Mouse (Mus musculus) MEL (cell line): Measurements from ENCODE around the gene 4833439L19Rik.

Experiments
- CHD2 ChIP-seq: IDR thresholded peaks from 2 replicates; pipeline ENCODE4 v1.6.1; 2011; ENCODE audit warnings: low read length, improper control_type of control experiment
- ETS1 ChIP-seq: IDR thresholded peaks from 2 replicates; pipeline ENCODE4 v1.6.1; 2012; ENCODE audit warnings: low read depth, mild to moderate bottlenecking, inconsistent platforms, low read length, improper control_type of control experiment, moderate library complexity
- POLR2A ChIP-seq, 2 experiments: IDR thresholded peaks; 2 replicates each; pipeline ENCODE4 v1.6.1; 2011 to 2012; ENCODE audit warnings: low read length in 2 of 2, mild to moderate bottlenecking in 2 of 2, control low read depth in 1 of 2, improper control_type of control experiment in 1 of 2, low read depth in 1 of 2, moderate library complexity in 1 of 2; ENCODE audit not compliant: control insufficient read depth in 1 of 2, insufficient read depth in 1 of 2, poor library complexity in 1 of 2
- USF1 ChIP-seq: IDR thresholded peaks from 2 replicates; pipeline ENCODE4 v1.6.1; 2014; ENCODE audit warnings: low read depth, mild to moderate bottlenecking, inconsistent platforms, low read length, improper control_type of control experiment, moderate library complexity
- ZC3H11A ChIP-seq: IDR thresholded peaks from 2 replicates; pipeline ENCODE4 v1.6.1; 2012; ENCODE audit warnings: low read depth, mild to moderate bottlenecking, inconsistent platforms, low read length, improper control_type of control experiment

GRCm38 (mm10) chr13:54572621-54573020 lies 7.4 kb upstream of the 4833439L19Rik start:
- no peak for TF ChIP-seq POLR2A (IDR thresholded peaks at IDR 0.05; ENCODE audit: control insufficient read depth in 1 of 2, insufficient read depth in 1 of 2, low read depth in 1 of 2, low read length in 2 of 2, poor library complexity in 1 of 2)
- no peak for TF ChIP-seq USF1
- no peak for TF ChIP-seq ZC3H11A
- TF ChIP-seq CHD2: no peak
- no peak for TF ChIP-seq ETS1
